Mouse (Mus musculus) liver, embryonic 12.5 days (tissue): Measurements from ENCODE around the gene Upk3bl. TPM values are rescaled to one million over a fixed set of nuclear protein-coding genes. Genes with fewer than 3 reads are reported as not detected.

ENCODE experiments used
- ATAC-seq: fragments of 200-750 bp; cut with Nextera tagmentation; 2 replicates; pipeline ENCODE4 v1.8.0; 2017; ENCODE audit warnings: moderate number of reproducible peaks, mild to moderate bottlenecking, moderate library complexity
- H3K27ac ChIP-seq: fragments of 300-500 bp; sonication (generic); 2 replicates; pipeline ENCODE4 v1.5.1; 2016; ENCODE audit warnings: mild to moderate bottlenecking
- H3K27me3 ChIP-seq: fragments of 300-500 bp; sonication (generic); replicated peaks from 2 replicates; pipeline ENCODE4 v1.6.1; 2016; ENCODE audit warnings: mild to moderate bottlenecking, moderate library complexity
- H3K36me3 ChIP-seq: fragments of 300-500 bp; sonication (generic); 2 replicates; pipeline ENCODE4 v1.6.1; 2016; ENCODE audit warnings: mild to moderate bottlenecking, moderate library complexity
- H3K4me1 ChIP-seq: fragments of 300-500 bp; sonication (generic); 2 replicates; pipeline ENCODE4 v1.6.1; 2016
- H3K4me2 ChIP-seq: fragments of 300-500 bp; sonication (generic); 2 replicates; pipeline ENCODE4 v1.6.1; 2016; ENCODE audit warnings: mild to moderate bottlenecking, moderate library complexity
- H3K4me3 ChIP-seq: fragments of 300-500 bp; sonication (generic); 2 replicates; pipeline ENCODE4 v1.5.1; 2016; ENCODE audit warnings: mild to moderate bottlenecking, moderate library complexity
- H3K9ac ChIP-seq: fragments of 300-500 bp; sonication (generic); 2 replicates; pipeline ENCODE4 v1.6.1; 2016; ENCODE audit warnings: mild to moderate bottlenecking, moderate library complexity
- H3K9me3 ChIP-seq: fragments of 300-500 bp; sonication (generic); replicated peaks from 2 replicates; pipeline ENCODE4 v1.6.1; 2016; ENCODE audit warnings: mild to moderate bottlenecking, moderate library complexity
- WGBS: fragments of 180-500 bp; shearing (Covaris S2); methylation state at CpG from one replicate; pipeline ENCODE4 v1.1.7; 2016; ENCODE audit not compliant: insufficient replicate concordance; 5-methylcytosine and 5-hydroxymethylcytosine counted together
- polyA plus RNA-seq: library from polyadenylated mRNA; unstranded; fragments of >200 nt; fragmentation: Nextera tagmentation; extraction: Ambion mirVana; gene quantifications from 2 replicates; pipeline ENCODE4 v1.2.1, GENCODE M21; 2016

The Upk3bl gene
- polyA plus RNA-seq, 1 experiment from 2014 or later = 0.14 TPM

DNA sequence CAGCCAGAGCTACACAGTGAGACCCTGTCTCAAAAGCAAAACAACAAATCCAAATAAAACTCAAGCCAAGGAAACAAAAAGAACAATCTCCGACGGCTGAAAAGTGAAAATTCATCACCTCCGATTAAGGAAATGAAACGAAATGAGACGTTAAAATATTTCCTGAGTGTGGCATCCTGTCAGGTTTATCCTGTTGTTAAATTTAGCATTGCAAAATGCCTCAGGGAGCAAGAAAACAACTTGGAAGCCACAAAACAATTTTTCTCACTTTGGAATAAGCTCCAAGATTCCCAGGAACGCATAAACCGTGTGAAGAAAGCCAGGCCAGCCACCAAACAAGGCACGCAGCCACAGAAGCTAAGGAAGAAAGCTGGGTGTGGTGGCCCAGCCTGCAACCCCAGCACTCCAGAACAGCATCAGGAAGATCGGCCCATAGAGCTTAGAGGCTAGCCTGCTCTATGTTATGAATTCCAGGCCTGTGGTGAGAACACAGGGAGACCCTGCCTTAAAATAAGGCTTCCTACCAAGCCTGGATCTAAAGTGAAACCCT lies 22.8 kb downstream of the Upk3bl start:
- ATAC-seq = no peak
- Histone ChIP-seq H3K4me1 (no peaks in the 10 kb centered on the region), H3K36me3 (no peaks in the 10 kb centered on the region), H3K27ac (no peak overlapping the region), H3K4me2 (no peak overlapping the region), H3K27me3 (peaks cover 20% of the 10 kb centered on the region), H3K9me3 (no peaks in the 10 kb centered on the region), H3K4me3 (no peak overlapping the region), H3K9ac (no peak overlapping the region)
- WGBS = 64% methylated on average over 9 of the region's 9 CpGs

DNA sequence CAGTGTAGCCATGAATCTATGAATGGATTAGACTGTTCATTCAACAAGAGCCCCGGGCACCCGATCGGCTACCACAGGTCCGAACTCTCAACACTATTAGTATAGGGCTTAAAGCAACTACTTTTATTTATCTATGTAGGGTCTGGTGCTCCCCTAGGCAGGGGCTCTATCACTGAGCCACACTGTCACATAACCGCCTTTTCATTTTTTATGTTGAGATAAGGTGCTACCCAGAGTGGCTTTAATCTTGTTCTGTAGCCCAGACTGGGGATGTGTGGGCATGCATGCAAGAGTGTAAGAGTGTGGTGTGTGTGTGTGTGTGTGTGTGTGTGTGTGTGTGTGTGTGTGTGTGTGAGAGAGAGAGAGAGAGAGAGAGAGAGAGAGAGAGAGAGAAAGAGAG lies 23.8 kb downstream of the Upk3bl start:
- H3K4me2 ChIP-seq = no peak overlapping the region
- H3K27ac ChIP-seq = no peak overlapping the region
- WGBS = 74% methylated on average over 5 of the region's 5 CpGs
- 0 out of 2 replicates have a peak, but pooled peaks cover under 1% of the 10 kb centered on the region for H3K4me1 ChIP-seq
- H3K36me3 ChIP-seq = no peaks in the 10 kb centered on the region
- no peak overlapping the region for H3K4me3 ChIP-seq
- H3K27me3 ChIP-seq = peaks cover 20% of the 10 kb centered on the region
- H3K9me3 ChIP-seq = no peaks in the 10 kb centered on the region
- no peak for ATAC-seq
- H3K9ac ChIP-seq = no peak overlapping the region

DNA sequence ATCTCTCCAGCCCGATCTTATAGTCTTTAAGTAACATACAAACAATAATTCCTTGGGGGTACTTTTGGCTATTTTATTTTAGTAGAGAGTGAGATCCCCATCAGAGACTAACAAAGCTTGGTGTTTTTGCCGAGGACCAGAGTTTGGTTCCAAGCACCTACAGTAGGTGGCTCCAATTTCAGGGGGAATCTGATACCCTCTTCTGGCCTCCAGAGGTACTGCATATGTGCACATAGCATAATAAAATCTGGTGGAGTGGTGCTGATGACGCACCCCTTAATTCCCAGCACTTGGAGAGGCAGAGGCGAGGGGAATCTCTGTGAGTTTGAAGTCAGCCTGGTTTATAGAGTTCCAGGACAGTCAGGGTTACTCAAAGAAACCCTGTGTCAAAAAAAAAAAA lies 28.1 kb downstream of the Upk3bl start:
- no peaks in the 10 kb centered on the region for H3K36me3 ChIP-seq
- H3K4me1 ChIP-seq = peaks cover 25% of the 10 kb centered on the region
- 57% methylated on average over 4 of the region's 4 CpGs for WGBS
- no peak for ATAC-seq
- H3K4me2 ChIP-seq = no peak overlapping the region
- H3K9ac ChIP-seq = no peak overlapping the region
- no peaks in the 10 kb centered on the region for H3K9me3 ChIP-seq
- no peak overlapping the region for H3K4me3 ChIP-seq
- H3K27me3 ChIP-seq = peaks cover 36% of the 10 kb centered on the region
- no peak overlapping the region for H3K27ac ChIP-seq

DNA sequence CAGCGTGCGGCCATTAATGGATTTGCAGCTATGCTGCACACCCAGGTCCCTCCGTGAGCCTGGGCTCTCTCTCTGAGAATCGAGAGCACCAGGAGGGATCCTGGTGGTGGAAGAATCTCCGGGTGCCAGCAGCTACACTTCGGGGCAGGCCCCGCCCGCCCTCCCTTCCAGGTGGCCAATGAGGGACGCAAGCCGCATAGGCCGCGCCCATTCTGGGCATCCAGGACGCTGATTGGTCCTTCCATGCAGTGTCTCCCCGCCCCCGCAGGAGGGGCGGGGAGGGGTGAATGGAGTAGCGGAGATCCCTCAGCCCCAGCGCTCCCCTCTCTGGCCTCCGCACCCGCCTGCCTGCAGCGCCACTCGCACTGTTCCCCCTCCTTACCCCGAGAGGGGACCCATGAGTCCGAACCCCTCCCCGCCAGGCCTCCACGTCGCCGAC lies 29.4 kb downstream of the Upk3bl start, which contains the start of gene Rasa4:
Gene Rasa4, plus strand, starts transcription at position 248 of the 439 bp plus-strand sequence.
- Histone ChIP-seq H3K9ac (peak within 1 kb of the TSS; percentile 39), H3K4me3 (peak within 1 kb of the TSS; percentile 58), H3K4me2 (peak within 1 kb of the TSS; percentile 86), H3K27me3 (peaks cover 42% of the 10 kb centered on the region), H3K9me3 (no peaks in the 10 kb centered on the region), H3K27ac (no peak within 1 kb of the TSS), H3K36me3 (no peaks in the 10 kb centered on the region), H3K4me1 (peaks cover 29% of the 10 kb centered on the region)
- 2% methylated on average over 25 of the region's 28 CpGs for WGBS
- ATAC-seq = peak; percentile 96

DNA sequence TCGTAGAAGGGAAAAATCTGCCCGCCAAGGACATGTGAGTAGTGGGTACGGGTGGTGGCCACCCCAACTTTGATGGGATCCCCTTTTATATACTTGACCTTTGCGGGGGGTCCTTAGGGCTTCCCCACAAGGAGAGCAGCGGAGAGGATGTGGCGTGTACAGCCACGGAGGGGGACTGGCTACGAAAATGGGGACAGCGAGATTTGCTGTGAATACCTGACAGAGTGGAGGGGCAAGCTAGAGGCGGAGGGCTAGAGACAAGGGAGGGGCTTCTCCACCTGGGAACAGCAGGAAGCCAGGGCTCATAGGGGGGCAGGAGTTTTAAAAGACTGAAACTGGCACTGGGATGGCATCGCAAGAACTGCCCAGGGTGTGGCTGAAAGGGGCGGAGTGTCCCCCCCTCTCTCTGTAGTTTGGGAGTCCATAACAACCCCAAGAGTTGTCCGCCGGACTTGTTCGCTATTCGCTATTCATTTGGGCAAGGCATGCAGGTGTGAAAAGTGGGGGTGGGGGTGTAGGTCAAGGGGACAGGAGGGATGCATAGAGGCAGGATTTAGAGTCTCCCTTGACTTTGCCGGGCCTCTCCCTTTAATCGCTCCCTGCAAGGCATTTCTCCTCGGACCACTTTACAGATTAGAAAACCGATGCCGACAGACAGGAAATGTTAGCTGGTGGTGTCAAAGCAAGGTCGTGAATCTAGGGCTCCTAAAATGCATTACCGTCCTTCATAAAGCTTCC lies 30.0 kb downstream of the Upk3bl start:
- Histone ChIP-seq H3K9ac (peak overlapping the region; percentile 39), H3K4me3 (peak overlapping the region; percentile 58), H3K27me3 (peaks cover 47% of the 10 kb centered on the region), H3K27ac (no peak overlapping the region), H3K36me3 (no peaks in the 10 kb centered on the region), H3K4me2 (peak overlapping the region; percentile 86), H3K4me1 (peaks cover 35% of the 10 kb centered on the region), H3K9me3 (no peaks in the 10 kb centered on the region)
- ATAC-seq = peak; percentile 11; the same call in 1 of the 2 replicates
- 4% methylated on average over 23 of the region's 23 CpGs for WGBS

DNA sequence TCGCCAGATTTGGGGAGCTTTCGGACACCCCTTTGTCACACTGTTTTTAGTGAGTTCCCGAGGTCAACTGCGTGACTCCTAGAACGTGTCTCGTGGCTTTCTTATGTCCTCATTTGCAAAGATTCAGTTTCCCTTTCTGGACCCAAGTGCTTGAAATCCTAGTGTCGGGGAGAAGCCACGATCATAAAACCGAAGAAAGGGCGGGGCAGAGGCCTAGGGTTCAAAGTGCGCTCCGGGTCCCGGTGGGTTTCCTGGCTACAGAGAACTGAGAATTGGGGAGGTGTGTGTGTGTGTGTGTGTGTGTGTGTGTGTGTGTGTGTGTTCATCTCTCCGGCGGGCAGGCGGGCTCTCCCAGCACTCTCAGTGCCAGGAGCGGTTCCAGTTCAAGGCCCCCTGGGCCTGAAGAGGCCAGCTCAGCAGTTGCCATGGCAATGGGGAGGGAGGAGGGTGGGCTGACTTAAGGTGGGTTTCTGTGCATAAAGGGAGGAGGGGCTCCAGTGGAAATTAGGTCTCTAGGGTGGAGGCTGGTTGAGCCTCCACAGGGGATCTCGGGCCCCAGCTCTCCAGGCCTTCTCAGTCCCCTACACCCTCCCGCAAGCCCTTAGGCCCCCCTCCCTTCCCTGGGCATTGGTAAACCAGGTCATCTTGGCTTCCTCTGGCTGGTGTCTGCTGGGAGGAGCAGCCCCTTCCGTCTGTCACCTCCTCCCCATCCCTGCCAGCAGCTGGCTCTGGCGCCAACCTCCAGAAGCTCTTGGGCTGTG lies 30.8 kb downstream of the Upk3bl start:
- H3K9ac ChIP-seq = no peak overlapping the region
- H3K4me1 ChIP-seq = peaks cover 35% of the 10 kb centered on the region
- peak overlapping the region; percentile 86 for H3K4me2 ChIP-seq
- H3K27ac ChIP-seq = no peak overlapping the region
- H3K4me3 ChIP-seq = peak overlapping the region; percentile 58; the same call in 1 of the 2 replicates
- no peaks in the 10 kb centered on the region for H3K9me3 ChIP-seq
- no peaks in the 10 kb centered on the region for H3K36me3 ChIP-seq
- WGBS = 26% methylated on average over 19 of the region's 21 CpGs
- ATAC-seq = no peak
- peaks cover 47% of the 10 kb centered on the region for H3K27me3 ChIP-seq

DNA sequence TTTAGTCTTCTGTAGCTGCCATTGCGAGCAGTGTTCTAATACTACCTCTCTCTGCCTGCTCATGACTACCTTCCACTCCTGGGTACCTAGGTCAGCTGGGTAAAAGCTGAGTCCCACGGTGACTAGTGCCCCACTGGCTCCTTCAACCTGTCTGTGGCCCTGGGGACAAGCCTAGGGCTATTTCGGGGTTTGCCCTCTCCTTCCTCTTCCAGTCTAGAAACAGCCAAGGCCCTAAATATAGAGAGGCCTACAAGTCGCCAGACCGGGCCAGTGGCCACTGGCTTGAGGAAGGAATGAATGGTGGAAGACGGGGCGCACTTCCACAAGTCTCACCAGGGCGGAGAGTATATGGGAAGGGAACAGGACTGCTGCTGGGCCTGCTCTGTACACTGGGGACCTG lies 32.0 kb downstream of the Upk3bl start:
- Histone ChIP-seq H3K9me3 (no peaks in the 10 kb centered on the region), H3K4me1 (peaks cover 35% of the 10 kb centered on the region), H3K27ac (no peak overlapping the region), H3K9ac (no peak overlapping the region), H3K4me2 (no peak overlapping the region), H3K36me3 (no peaks in the 10 kb centered on the region), H3K27me3 (peaks cover 51% of the 10 kb centered on the region), H3K4me3 (no peak overlapping the region)
- 65% methylated on average over 8 of the region's 8 CpGs for WGBS
- ATAC-seq = no peak

DNA sequence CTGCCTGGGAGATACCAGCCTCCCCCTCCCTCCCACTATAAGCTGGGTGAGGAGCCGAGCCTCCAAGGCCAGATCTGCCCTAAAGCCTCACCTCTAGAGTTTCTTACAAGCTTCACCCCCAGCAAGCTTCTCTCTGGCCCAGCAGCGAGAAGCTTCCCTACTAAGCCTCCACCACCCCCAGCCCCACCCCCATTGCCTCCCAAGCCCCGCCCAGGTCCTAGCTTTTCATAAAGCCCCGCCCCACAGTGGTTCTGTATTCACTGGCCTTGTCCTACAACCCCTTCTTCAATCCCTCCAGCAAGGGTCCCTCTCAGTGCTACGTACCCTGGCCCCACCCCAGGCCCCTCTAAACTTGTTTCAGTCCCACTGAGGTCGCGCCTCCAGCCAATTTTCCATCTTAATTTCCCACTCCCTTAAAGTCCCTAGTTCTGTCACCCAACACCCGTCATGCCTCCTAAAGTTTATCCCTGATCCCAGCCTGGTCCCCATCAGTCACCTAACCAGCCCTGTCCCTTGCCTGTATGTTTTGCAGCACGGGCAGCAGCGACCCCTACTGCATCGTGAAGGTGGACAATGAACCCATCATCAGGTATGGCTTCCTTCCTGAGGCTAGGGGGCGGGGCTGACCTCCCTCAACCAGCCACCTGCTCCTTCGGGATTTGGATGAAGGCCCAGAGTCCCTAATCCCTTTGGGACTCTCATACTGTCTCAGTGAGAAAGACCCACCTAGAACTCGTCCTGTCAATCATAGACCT lies 34.7 kb downstream of the Upk3bl start:
- Histone ChIP-seq H3K27ac (no peak overlapping the region), H3K36me3 (no peaks in the 10 kb centered on the region), H3K9ac (no peak overlapping the region), H3K4me3 (no peak overlapping the region), H3K27me3 (peaks cover 63% of the 10 kb centered on the region), H3K4me1 (peaks cover 28% of the 10 kb centered on the region), H3K4me2 (no peak overlapping the region), H3K9me3 (no peaks in the 10 kb centered on the region)
- WGBS = 27% methylated on average over 14 of the region's 14 CpGs
- no peak for ATAC-seq

DNA sequence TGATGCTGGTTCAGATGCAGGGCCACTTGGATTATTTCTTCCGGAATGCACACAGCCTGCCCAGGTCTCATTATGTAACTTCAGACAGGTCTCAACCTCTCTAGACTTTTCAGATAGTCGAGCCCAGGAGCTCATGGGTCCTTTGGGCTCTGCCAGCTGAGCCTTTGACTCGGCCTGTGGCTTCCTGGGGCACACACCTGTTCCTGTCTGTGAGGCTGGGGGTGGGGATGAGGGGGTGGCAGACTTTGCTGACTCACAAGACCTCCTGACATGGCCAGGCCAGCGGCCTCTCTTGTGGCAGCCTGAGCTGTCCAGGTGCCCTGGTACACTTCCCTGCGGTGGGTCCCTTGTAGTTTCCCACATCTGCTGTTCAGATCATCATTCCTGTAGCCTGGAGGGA lies 37.6 kb downstream of the Upk3bl start:
- Histone ChIP-seq H3K4me1 (peaks cover 10% of the 10 kb centered on the region), H3K27me3 (peaks cover 37% of the 10 kb centered on the region), H3K4me2 (no peak overlapping the region), H3K9me3 (no peaks in the 10 kb centered on the region), H3K9ac (no peak overlapping the region), H3K4me3 (no peak overlapping the region), H3K27ac (no peak overlapping the region), H3K36me3 (no peaks in the 10 kb centered on the region)
- 60% methylated on average over 5 of the region's 5 CpGs for WGBS
- ATAC-seq = no peak

DNA sequence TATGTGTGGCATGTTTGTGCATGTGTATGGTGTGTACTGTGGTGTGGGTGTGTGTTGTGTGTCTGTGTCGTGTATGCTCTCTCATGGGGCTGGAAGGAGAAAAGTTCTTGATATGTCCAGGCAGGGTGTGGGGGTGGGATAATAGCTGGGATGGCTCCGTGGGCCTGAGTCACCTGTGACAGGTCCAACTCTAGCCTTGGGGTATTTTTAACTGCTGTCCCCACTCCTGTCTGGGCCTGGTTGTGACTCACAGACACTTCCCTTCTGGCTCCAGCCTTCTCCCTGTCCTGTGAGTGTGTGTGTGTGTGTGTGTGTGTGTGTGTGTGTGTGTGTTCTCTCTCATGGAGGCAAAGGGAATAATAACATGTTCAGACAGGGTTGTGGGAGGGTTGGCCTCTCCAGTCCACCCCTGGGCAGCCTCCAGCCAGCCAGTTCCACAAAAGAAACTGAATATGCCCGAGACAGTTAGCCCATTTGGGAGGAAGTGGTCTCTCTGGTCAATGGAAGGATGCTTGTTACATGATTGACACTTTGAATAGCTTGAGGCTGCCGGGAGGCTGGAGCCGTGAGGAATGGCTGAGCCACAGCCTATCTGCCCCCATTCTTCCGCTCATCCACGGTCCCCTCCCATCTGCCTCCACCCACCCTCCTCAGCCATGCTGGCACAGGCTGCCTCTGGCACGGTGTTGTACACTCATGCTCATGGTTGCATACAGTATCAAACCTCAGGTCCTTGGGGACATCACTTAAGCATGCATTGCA lies 40.1 kb downstream of the Upk3bl start:
- no peak overlapping the region for H3K9ac ChIP-seq
- no peak overlapping the region for H3K27ac ChIP-seq
- no peaks in the 10 kb centered on the region for H3K9me3 ChIP-seq
- no peak overlapping the region for H3K4me2 ChIP-seq
- no peak overlapping the region for H3K4me3 ChIP-seq
- WGBS = 31% methylated on average over 8 of the region's 8 CpGs
- H3K36me3 ChIP-seq = no peaks in the 10 kb centered on the region
- no peaks in the 10 kb centered on the region for H3K4me1 ChIP-seq
- H3K27me3 ChIP-seq = peaks cover 31% of the 10 kb centered on the region
- 0 out of 2 replicates have a peak, but pooled peaks have one; percentile 30 for ATAC-seq

DNA sequence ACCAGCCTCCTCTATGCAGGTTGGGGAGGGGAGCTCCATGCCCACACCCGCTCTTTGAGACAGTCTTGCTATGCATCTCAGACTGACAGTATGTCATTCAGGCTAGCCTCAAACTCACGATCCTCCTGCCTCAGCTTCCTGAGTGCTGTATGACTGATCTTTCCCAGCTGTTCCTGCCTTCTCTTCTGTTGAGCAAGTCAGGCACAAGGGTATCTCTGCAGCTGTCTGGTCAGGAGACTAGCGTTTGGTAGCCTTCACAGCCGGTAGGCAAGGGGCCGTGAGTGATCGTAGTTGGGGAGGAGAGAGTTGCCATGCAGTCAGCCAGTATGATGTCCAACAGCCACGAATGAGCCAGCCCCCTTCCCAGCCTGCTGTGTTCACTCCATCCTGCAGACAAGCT lies 40.8 kb downstream of the Upk3bl start:
- H3K27me3 ChIP-seq = peaks cover 31% of the 10 kb centered on the region
- 41% methylated on average over 7 of the region's 7 CpGs for WGBS
- ATAC-seq = no peak
- no peak overlapping the region for H3K27ac ChIP-seq
- no peak overlapping the region for H3K4me2 ChIP-seq
- H3K9me3 ChIP-seq = no peaks in the 10 kb centered on the region
- H3K9ac ChIP-seq = no peak overlapping the region
- no peaks in the 10 kb centered on the region for H3K4me1 ChIP-seq
- H3K36me3 ChIP-seq = no peaks in the 10 kb centered on the region
- no peak overlapping the region for H3K4me3 ChIP-seq
